Mouse (Mus musculus) hindbrain, postnatal 0 days (tissue): ENCODE results near the gene Aif1l. TPM values are rescaled to one million over a fixed set of nuclear protein-coding genes. Genes with fewer than 3 reads are reported as not detected.

ENCODE experiments used
- ATAC-seq: fragments of 200-750 bp; cut with Nextera tagmentation; 2 replicates; pipeline ENCODE4 v1.8.0; 2017; ENCODE audit warnings: mild to moderate bottlenecking, moderate TSS enrichment, moderate library complexity
- DNase-seq: peaks from one replicate; pipeline ENCODE4 v3.0.0-alpha.2; 2015; ENCODE audit warnings: low spot score
- H3K27ac ChIP-seq: fragments of 300-500 bp; sonication (generic); 2 replicates; pipeline ENCODE4 v1.5.1; 2014; ENCODE audit warnings: mild to moderate bottlenecking
- H3K27me3 ChIP-seq: fragments of 300-500 bp; sonication (generic); 2 replicates; pipeline ENCODE4 v1.6.1; 2014; ENCODE audit warnings: low read length, mixed read lengths; ENCODE audit not compliant: insufficient read depth
- H3K36me3 ChIP-seq: fragments of 300-500 bp; sonication (generic); 2 replicates; pipeline ENCODE4 v1.6.1; 2014; ENCODE audit warnings: low read length, mixed read lengths; ENCODE audit not compliant: insufficient read depth
- H3K4me1 ChIP-seq: fragments of 300-500 bp; sonication (generic); 2 replicates; pipeline ENCODE4 v1.6.1; 2014; ENCODE audit warnings: antibody characterized with exemption, low read length, mixed read lengths; ENCODE audit not compliant: insufficient read depth
- H3K4me2 ChIP-seq: fragments of 300-500 bp; sonication (generic); 2 replicates; pipeline ENCODE4 v1.6.1; 2014; ENCODE audit warnings: low read depth, mild to moderate bottlenecking, low read length, moderate library complexity, mixed read lengths
- H3K4me3 ChIP-seq: fragments of 300-500 bp; sonication (generic); 2 replicates; pipeline ENCODE4 v1.5.1; 2014; ENCODE audit warnings: low read length
- H3K9ac ChIP-seq: fragments of 300-500 bp; sonication (generic); replicated peaks from 2 replicates; pipeline ENCODE4 v1.6.1; 2014; ENCODE audit warnings: mild to moderate bottlenecking, low read length, moderate library complexity, mixed read lengths
- H3K9me3 ChIP-seq: fragments of 300-500 bp; sonication (generic); 2 replicates; pipeline ENCODE4 v1.6.1; 2016; ENCODE audit warnings: low read length, mixed read lengths
- CTCF ChIP-seq: IDR thresholded peaks from 2 replicates; pipeline ENCODE4 v1.5.1; 2016; ENCODE audit warnings: antibody characterized with exemption, control low read depth, low read depth
- WGBS: fragments of 180-500 bp; shearing (Covaris S2); extraction: QIAGEN DNeasy Blood & Tissue Kit; methylation state at CpG from one replicate; pipeline ENCODE4 v1.1.7; 2014; 5-methylcytosine and 5-hydroxymethylcytosine counted together
- polyA plus RNA-seq: library from polyadenylated mRNA; unstranded; fragments of >200 nt; fragmentation: Nextera tagmentation; extraction: Ambion mirVana; gene quantifications from 2 replicates; pipeline ENCODE4 v1.2.1, GENCODE M21; 2015
- total RNA-seq: library from RNA; depleted of rRNA; stranded (reverse); fragments of >200 nt; gene quantifications from 2 replicates; pipeline ENCODE4 v1.2.3, GENCODE M21; 2014

Gene Aif1l
- total and polyA plus RNA-seq, 2 experiments from 2014 or later, result 13.2 to 18.2 TPM

- WGBS, result 95% methylated on average over 9 of the region's 9 CpGs
- no peak overlapping the region for H3K4me3 ChIP-seq
- no peak overlapping the region for H3K27ac ChIP-seq
- no peaks in the 10 kb centered on the region for H3K9me3 ChIP-seq
- no peaks in the 10 kb centered on the region for H3K4me1 ChIP-seq
- no peak overlapping the region for H3K4me2 ChIP-seq
- no peak for DNase-seq
- H3K36me3 ChIP-seq, result peaks cover 80% of the 10 kb centered on the region
- ATAC-seq, result no peak
- no peak overlapping the region for H3K9ac ChIP-seq
- no peak for TF ChIP-seq CTCF
- no peaks in the 10 kb centered on the region for H3K27me3 ChIP-seq
Measured at GRCm38 (mm10) chr2:31994896-31995295, 45.0 kb downstream of the Aif1l start.

GRCm38 (mm10) chr2:31996060-31996459 is 46.1 kb downstream of the Aif1l start:
- peaks cover 77% of the 10 kb centered on the region for H3K36me3 ChIP-seq
- 96% methylated on average over 13 of the region's 13 CpGs for WGBS
- no peak overlapping the region for H3K4me3 ChIP-seq
- no peak overlapping the region for H3K9ac ChIP-seq
- H3K4me2 ChIP-seq, result no peak overlapping the region
- H3K9me3 ChIP-seq, result no peaks in the 10 kb centered on the region
- ATAC-seq (no peak), DNase-seq (no peak)
- no peaks in the 10 kb centered on the region for H3K4me1 ChIP-seq
- H3K27me3 ChIP-seq, result no peaks in the 10 kb centered on the region
- no peak for TF ChIP-seq CTCF
- no peak overlapping the region for H3K27ac ChIP-seq

DNA sequence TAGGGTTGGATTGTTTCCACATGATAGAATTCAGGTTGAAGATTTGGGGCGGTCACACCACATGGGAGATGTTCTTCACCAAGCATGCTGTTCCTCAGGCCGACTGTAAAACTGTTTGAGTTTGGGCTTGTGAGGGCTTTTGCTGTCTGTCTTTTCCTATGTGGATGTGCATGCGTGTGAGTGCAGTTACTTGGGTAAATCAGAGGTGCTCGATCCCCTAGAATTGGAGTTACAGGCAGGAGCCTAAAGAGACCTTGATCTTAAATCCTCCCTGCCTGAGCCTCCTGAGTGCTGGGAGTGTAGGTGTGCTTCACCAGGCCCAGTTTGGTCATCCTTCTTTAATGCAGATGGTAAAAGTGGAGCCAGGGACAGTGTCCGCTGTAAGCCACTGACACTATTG is 47.6 kb downstream of the Aif1l start:
- 97% methylated on average over 5 of the region's 5 CpGs for WGBS
- H3K4me3 ChIP-seq, result no peak overlapping the region
- H3K4me1 ChIP-seq, result no peaks in the 10 kb centered on the region
- peaks cover 70% of the 10 kb centered on the region for H3K36me3 ChIP-seq
- no peak for TF ChIP-seq CTCF
- H3K27ac ChIP-seq, result no peak overlapping the region
- no peaks in the 10 kb centered on the region for H3K27me3 ChIP-seq
- no peak overlapping the region for H3K4me2 ChIP-seq
- ATAC-seq, result no peak
- no peak for DNase-seq
- H3K9ac ChIP-seq, result no peak overlapping the region
- H3K9me3 ChIP-seq, result no peaks in the 10 kb centered on the region

DNA sequence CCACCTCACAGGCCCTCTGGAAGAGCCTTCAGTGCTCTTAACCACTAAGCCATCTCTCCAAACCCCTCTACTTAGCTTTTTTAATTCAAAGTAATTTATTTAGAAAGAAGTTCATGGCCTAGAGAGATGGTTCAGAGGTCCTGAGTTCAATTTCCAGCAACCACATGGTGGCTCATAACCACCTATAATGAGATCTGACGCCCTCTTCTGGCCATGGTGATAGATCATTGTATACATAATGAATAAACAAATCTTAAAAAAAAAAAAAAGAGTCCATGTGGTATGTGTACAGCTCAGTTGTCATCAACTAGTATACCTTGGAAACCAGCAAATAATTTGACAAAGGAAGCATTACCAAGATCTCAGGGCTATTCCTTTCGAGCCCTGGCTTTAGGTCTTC is 48.5 kb downstream of the Aif1l start:
- Histone ChIP-seq H3K9me3 (no peaks in the 10 kb centered on the region), H3K4me1 (no peaks in the 10 kb centered on the region), H3K27me3 (no peaks in the 10 kb centered on the region), H3K36me3 (peaks cover 75% of the 10 kb centered on the region), H3K27ac (no peak overlapping the region), H3K4me2 (no peak overlapping the region), H3K9ac (no peak overlapping the region), H3K4me3 (no peak overlapping the region)
- TF ChIP-seq CTCF, result no peak
- 72% methylated on average over 2 of the region's 2 CpGs for WGBS
- DNase-seq, result no peak
- no peak for ATAC-seq

- H3K9ac ChIP-seq, result no peak overlapping the region
- no peak overlapping the region for H3K4me3 ChIP-seq
- TF ChIP-seq CTCF, result no peak
- peaks cover 75% of the 10 kb centered on the region for H3K36me3 ChIP-seq
- 98% methylated on average over 2 of the region's 2 CpGs for WGBS
- H3K4me2 ChIP-seq, result no peak overlapping the region
- H3K27ac ChIP-seq, result no peak overlapping the region
- no peaks in the 10 kb centered on the region for H3K4me1 ChIP-seq
- H3K27me3 ChIP-seq, result no peaks in the 10 kb centered on the region
- no peaks in the 10 kb centered on the region for H3K9me3 ChIP-seq
- DNase-seq (no peak), ATAC-seq (no peak)
Measured at GRCm38 (mm10) chr2:32008311-32008710, 58.4 kb downstream of the Aif1l start.

GRCm38 (mm10) chr2:32008716-32009115 is 58.8 kb downstream of the Aif1l start:
- no peak overlapping the region for H3K27ac ChIP-seq
- H3K4me3 ChIP-seq, result no peak overlapping the region
- peaks cover 74% of the 10 kb centered on the region for H3K36me3 ChIP-seq
- H3K4me1 ChIP-seq, result no peaks in the 10 kb centered on the region
- WGBS, result 91% methylated on average over 11 of the region's 11 CpGs
- DNase-seq (no peak), ATAC-seq (no peak)
- H3K9ac ChIP-seq, result no peak overlapping the region
- H3K27me3 ChIP-seq, result no peaks in the 10 kb centered on the region
- TF ChIP-seq CTCF, result no peak
- no peak overlapping the region for H3K4me2 ChIP-seq
- H3K9me3 ChIP-seq, result no peaks in the 10 kb centered on the region

GRCm38 (mm10) chr2:32019704-32020103 is 69.8 kb downstream of the Aif1l start:
- H3K4me2 ChIP-seq, result no peak overlapping the region
- 70% methylated on average over 4 of the region's 4 CpGs for WGBS
- H3K27ac ChIP-seq, result no peak overlapping the region
- no peaks in the 10 kb centered on the region for H3K27me3 ChIP-seq
- ATAC-seq, result no peak
- no peaks in the 10 kb centered on the region for H3K4me1 ChIP-seq
- H3K36me3 ChIP-seq, result peaks cover 67% of the 10 kb centered on the region
- H3K9me3 ChIP-seq, result no peaks in the 10 kb centered on the region
- no peak overlapping the region for H3K4me3 ChIP-seq
- H3K9ac ChIP-seq, result no peak overlapping the region
- DNase-seq, result no peak
- no peak for TF ChIP-seq CTCF
